Mouse (Mus musculus): ENCODE results near the gene Naa25.

Naa25 gene

GRCm38 (mm10) chr5:121455510-121456265 is 58.0 kb downstream of the Naa25 start:
- POLR2A ChIA-PET: interaction anchor here (0.6 to 6.1 kb wide), 18 partner anchors 8 to 692 kb away, joined by 3 to 46 read pairs (median 3); partner anchors contain the start of gene Naa25 (in 1 of the 4)
- CTCF ChIA-PET: interaction anchor here in 3 of 4 experiments (0.6 to 1.1 kb wide), 7 partner anchors 22 to 824 kb away, joined by 3 to 6 read pairs (median 3); no protein-coding TSS in a partner anchor

GRCm38 (mm10) chr5:121461339-121462170 is 63.8 kb downstream of the Naa25 start:
- ChIA-PET CTCF (no interaction called here), POLR2A (interaction anchor here in 3 of 4 experiments (0.7 to 3.4 kb wide), 7 partner anchors 9 to 64 kb away, joined by 3 to 30 read pairs (median 10); partner anchors contain the start of genes Erp29 (in 2 of the 3), Tmem116 (in 2 of the 3) and Naa25 (in 1 of the 3))

GRCm38 (mm10) chr5:121462171-121462502 is 64.4 kb downstream of the Naa25 start:
- ChIA-PET POLR2A (interaction anchor here in 3 of 4 experiments (0.7 to 3.4 kb wide), 7 partner anchors 10 to 65 kb away, joined by 3 to 30 read pairs (median 10); partner anchors contain the start of genes Erp29 (in 2 of the 3), Tmem116 (in 2 of the 3) and Naa25 (in 1 of the 3)), CTCF (interaction anchor here in 1 of 4 experiments (1.4 kb wide), 1 partner anchor 14 kb away, joined by 4 read pairs; no protein-coding TSS in a partner anchor)

GRCm38 (mm10) chr5:121462967-121463366 is 65.2 kb downstream of the Naa25 start:
- ChIA-PET CTCF (interaction anchor here in 2 of 4 experiments (0.5 to 1.4 kb wide), 9 partner anchors 10 to 631 kb away, joined by 3 to 16 read pairs (median 5); no protein-coding TSS in a partner anchor), POLR2A (interaction anchor here in 3 of 4 experiments (0.6 to 3.4 kb wide), 19 partner anchors 8 to 1178 kb away, joined by 3 to 30 read pairs (median 5); partner anchors contain the start of genes Erp29 (in 2 of the 3), Naa25 (in 2 of the 3) and Tmem116 (in 2 of the 3))

GRCm38 (mm10) chr5:121463601-121464250 is 66.0 kb downstream of the Naa25 start:
- ChIA-PET CTCF (interaction anchor here in 2 of 4 experiments (0.5 to 1.4 kb wide), 12 partner anchors 9 to 831 kb away, joined by 3 to 16 read pairs (median 4); no protein-coding TSS in a partner anchor), POLR2A (interaction anchor here in 3 of 4 experiments (0.6 to 3.4 kb wide), 21 partner anchors 8 to 1179 kb away, joined by 3 to 30 read pairs (median 5); partner anchors contain the start of genes Erp29 (in 3 of the 3), Naa25 (in 2 of the 3) and Tmem116 (in 2 of the 3))

GRCm38 (mm10) chr5:121469566-121469965 is 71.8 kb downstream of the Naa25 start:
- POLR2A ChIA-PET: interaction anchor here in 2 of 4 experiments (0.6 to 1.9 kb wide), 5 partner anchors 8 to 258 kb away, joined by 3 to 5 read pairs (median 5); partner anchors contain the start of gene Naa25 (in 1 of the 2)
- CTCF ChIA-PET: no interaction called here

GRCm38 (mm10) chr5:121472411-121472810 is 74.7 kb downstream of the Naa25 start:
- POLR2A ChIA-PET: interaction anchor here in 3 of 4 experiments (0.6 to 4.8 kb wide), 32 partner anchors 9 to 364 kb away, joined by 3 to 46 read pairs (median 4); partner anchors contain the start of genes Naa25 (in 3 of the 3), Erp29 (in 2 of the 3), Tmem116 (in 2 of the 3) and Acad12 (in 1 of the 3)
- CTCF ChIA-PET: interaction anchor here in 3 of 4 experiments (0.5 to 1.4 kb wide), 9 partner anchors 9 to 792 kb away, joined by 3 to 6 read pairs (median 4); no protein-coding TSS in a partner anchor

- ChIA-PET CTCF (interaction anchor here in 2 of 4 experiments (0.6 to 1.4 kb wide), 5 partner anchors 18 to 158 kb away, joined by 3 to 4 read pairs (median 3); no protein-coding TSS in a partner anchor), POLR2A (interaction anchor here in 2 of 4 experiments (0.9 to 4.8 kb wide), 9 partner anchors 12 to 83 kb away, joined by 3 to 46 read pairs (median 3); partner anchors contain the start of genes Adam1b (in 1 of the 2), Erp29 (in 1 of the 2), Naa25 (in 1 of the 2) and Tmem116 (in 1 of the 2))
Observed at GRCm38 (mm10) chr5:121474610-121475009, 76.9 kb downstream of the Naa25 start.

- ChIA-PET POLR2A (interaction anchor here in 1 of 4 experiments (0.7 to 4.6 kb wide), 4 partner anchors 20 to 261 kb away, joined by 3 to 46 read pairs (median 8); partner anchors contain the start of genes Erp29 and Tmem116), CTCF (interaction anchor here in 1 of 4 experiments (1.1 kb wide), 1 partner anchor 156 kb away, joined by 3 read pairs; no protein-coding TSS in a partner anchor)
Observed at GRCm38 (mm10) chr5:121476040-121476439, 78.3 kb downstream of the Naa25 start.

GRCm38 (mm10) chr5:121477680-121478079 is 79.9 kb downstream of the Naa25 start:
- ChIA-PET CTCF (interaction anchor here (0.5 to 1.9 kb wide), 52 partner anchors 10 to 851 kb away, joined by 3 to 34 read pairs (median 3); partner anchors contain the start of genes Adam1b (in 1 of the 4), Erp29 (in 1 of the 4), Naa25 (in 1 of the 4) and Oas1g (in 1 of the 4)), POLR2A (interaction anchor here in 3 of 4 experiments (0.6 to 2.1 kb wide), 14 partner anchors 9 to 258 kb away, joined by 3 to 12 read pairs (median 4); partner anchors contain the start of genes Erp29 (in 2 of the 3), Naa25 (in 2 of the 3), Tmem116 (in 2 of the 3) and Trafd1 (in 1 of the 3))

- POLR2A ChIA-PET: interaction anchor here in 1 of 4 experiments (0.6 kb wide), 1 partner anchor 110 kb away, joined by 9 read pairs; no protein-coding TSS in a partner anchor
- CTCF ChIA-PET: interaction anchor here in 3 of 4 experiments (0.5 to 0.6 kb wide), 5 partner anchors 14 to 281 kb away, joined by 3 to 9 read pairs (median 5); no protein-coding TSS in a partner anchor
Observed at GRCm38 (mm10) chr5:121484801-121485200, 87.1 kb downstream of the Naa25 start.

GRCm38 (mm10) chr5:121493305-121493704 is 95.6 kb downstream of the Naa25 start:
- POLR2A ChIA-PET: interaction anchor here in 2 of 4 experiments (0.6 to 1.2 kb wide), 5 partner anchors 10 to 282 kb away, joined by 3 to 8 read pairs (median 3); partner anchors contain the start of genes Adam1a (in 1 of the 2), Adam1b (in 1 of the 2) and Gm42878 (in 1 of the 2)
- CTCF ChIA-PET: interaction anchor here in 2 of 4 experiments (0.6 to 0.8 kb wide), 2 partner anchors 19 to 145 kb away, joined by 3 read pairs; no protein-coding TSS in a partner anchor
